Mouse (Mus musculus) bone marrow, adult 2 months (tissue): ENCODE results near the gene Agap2.
"Not testable (repeated sequence)": the region's sequence is repeated elsewhere in the genome, so short reads cannot be mapped to it uniquely, and the experiment has no call there.

Source experiments
- CTCF ChIP-seq: fragments of 200-500 bp; IDR thresholded peaks from 2 replicates; pipeline ENCODE4 v1.5.1; 2011; ENCODE audit warnings: low read length, control low read depth; ENCODE audit not compliant: control insufficient read depth, insufficient read depth
- POLR2A ChIP-seq: fragments of 200-500 bp; IDR thresholded peaks from 2 replicates; pipeline ENCODE4 v1.6.1; 2011; ENCODE audit warnings: low read depth, mild to moderate bottlenecking, control low read depth, low read length, borderline replicate concordance; ENCODE audit not compliant: control insufficient read depth

DNA sequence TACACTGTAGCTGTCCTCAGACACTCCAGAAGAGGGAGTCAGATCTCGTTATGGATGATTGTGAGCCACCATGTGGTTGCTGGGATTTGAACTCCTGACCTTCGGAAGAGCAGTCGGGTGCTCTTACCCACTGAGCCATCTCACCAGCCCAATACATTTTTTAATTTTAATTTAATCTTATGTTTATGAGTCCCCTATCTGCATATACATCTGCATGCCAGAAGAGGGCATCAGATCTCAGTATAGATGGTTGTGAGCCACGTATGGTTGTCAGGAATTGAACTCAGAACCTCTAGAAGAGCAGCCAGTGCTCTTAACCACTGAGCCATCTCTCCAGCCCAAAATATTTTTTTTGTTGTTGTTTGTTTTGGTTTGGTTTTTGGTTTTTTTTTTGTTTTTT is 2.8 kb upstream of the Agap2 start:
- TF ChIP-seq CTCF, POLR2A: not testable (repeated sequence)
